Mouse (Mus musculus): ENCODE measurements at regions not wholly inside any gene's neighbourhood (a gene's known extent, or its start where the extent isn't known, plus 50 kb on each side); places are given as distances from the start of the nearest gene placed in this dataset.

DNA sequence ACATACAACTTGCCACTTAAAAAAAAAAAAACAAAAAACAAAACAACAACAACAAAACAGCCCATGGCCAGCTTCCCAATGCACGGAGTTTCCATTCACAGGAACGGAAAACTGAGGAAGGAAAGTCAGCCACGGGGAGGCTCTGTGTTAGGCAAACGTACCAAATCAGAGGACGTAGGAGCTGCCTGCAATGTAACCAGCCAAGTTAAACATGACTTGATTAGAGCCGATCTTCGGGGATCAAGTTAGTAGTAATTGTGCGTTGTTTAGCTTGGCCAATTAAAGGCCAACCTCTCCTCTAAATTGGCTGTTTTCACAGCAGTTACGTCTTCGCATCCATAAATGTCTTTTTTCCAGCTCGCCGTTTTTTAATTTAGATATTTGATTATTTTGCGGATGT is 190.7 kb downstream of the Cd83 start:
- no peak for DNase-seq

GRCm38 (mm10) chr13:43975801-43976200 is 191.2 kb downstream of the Cd83 start:
- DNase-seq = no peak

DNA sequence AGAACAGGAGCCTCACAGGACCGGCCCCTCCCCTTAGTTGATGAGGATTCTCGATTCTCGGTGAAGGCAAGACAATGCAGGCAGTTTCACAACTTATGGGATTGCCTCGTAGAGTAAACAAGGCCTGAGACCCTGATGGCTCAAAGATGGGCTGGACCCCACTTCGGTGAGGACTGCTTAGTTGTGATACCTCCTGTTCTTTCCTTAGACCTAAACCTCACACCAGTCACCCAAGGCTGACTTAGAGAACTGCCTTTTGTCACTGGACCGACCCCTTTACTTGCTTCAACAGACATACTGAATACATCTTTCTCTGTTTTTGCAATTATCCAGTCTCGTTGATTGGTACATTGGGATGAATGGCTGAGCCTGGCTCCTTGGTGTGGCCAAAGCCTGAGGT is 192.1 kb downstream of the Cd83 start:
- DNase-seq = no peak

DNA sequence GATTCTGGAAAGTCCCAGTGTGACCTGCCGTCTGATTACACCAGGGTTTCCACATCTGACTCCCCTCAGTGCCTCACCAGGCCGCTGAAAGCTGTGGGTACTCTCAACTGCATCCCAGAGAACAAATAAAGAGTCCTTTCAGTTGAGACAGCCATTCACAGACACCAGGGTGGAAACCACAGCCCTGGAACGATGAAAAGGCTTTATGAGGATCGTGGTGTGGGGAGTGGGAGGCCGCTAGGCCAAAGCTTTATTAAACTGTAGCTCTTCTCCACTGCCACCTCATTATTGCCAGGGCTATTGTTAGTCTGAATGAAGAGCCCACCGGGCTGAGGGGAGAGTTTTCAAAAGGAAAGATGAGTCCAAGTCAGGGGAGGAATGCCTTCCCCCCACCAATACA is 202.8 kb downstream of the Cd83 start:
- no peak for DNase-seq

DNA sequence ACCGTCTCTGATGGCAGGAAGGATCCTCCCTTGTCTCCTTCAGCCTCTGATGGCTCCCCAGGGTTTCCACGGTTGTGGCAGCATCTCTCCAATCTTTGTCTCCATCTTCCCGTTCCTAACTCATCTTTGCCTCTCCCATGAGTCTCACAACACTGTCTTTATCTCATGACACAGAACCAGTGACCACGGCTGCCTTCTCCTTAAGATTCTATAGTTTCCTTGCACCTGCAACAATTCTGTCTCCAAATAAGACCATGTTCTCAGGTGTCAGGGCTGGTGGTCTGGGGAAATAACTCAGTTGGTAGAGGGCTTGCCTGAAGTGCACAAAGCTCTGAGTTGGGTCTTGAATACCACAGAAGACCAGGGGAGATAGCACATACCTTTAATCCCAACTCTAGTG is 203.8 kb downstream of the Cd83 start:
- DNase-seq = no peak

DNA sequence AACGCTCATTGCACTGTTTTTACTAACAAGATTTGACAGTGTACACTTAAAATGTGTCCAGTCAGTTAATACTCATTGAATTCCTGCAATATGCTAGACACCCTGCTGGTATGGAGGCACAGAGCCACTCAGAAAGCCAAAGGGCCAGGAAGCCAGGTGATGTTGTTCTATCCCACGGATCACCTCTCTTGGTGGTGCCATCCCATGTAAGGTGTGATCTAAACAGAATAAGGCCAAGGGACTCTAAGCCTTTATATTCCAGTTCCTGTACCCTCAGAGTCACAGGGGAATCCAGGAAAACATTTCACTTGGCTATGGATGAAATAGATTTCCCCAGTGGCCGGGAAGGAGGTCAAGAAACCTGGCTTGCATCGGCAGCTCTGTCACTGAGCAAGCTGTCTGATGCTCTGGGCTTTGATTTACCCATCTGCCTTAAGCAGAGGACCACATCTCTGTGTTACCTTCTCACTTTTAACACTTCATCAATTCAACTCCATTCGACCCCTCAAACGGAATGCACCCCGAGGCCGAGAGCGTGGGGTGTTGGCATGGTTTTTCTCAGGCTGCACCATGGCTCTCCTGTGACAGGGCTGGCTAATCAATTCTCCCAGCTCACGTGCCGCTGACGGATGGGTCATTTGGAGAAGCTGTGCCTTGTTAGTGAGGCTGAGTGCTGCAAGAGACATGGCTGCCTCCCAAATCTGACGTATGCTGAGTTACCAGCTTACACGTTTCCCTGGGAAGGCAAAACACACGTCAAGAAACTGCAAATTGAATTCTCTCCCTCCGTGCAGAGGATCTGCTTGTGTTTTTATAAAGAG is 205.9 kb downstream of the Cd83 start:
- no peak for DNase-seq

DNA sequence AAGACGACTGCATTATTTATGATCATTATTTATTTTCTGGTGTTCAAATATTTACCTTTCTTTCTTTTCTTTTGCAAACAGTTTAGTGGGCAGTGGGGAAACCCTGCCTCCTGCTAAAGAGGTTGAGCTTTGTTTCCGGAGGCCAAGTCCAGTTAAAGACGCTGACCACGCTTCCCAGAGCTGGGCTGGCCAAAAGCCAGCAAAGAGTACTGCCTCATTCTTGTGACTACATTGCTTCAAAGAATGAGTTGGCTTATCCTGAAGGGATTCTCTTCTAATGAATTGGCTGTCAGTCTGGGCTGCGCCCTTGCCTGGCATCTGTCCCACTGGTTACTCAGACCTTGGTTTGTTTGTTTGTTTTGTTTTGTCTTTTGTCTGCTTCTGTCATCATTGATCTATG is 207.2 kb downstream of the Cd83 start:
- DNase-seq = no peak

- DNase-seq = no peak
Observed at GRCm38 (mm10) chr13:43992968-43993367, 208.4 kb downstream of the Cd83 start.

DNA sequence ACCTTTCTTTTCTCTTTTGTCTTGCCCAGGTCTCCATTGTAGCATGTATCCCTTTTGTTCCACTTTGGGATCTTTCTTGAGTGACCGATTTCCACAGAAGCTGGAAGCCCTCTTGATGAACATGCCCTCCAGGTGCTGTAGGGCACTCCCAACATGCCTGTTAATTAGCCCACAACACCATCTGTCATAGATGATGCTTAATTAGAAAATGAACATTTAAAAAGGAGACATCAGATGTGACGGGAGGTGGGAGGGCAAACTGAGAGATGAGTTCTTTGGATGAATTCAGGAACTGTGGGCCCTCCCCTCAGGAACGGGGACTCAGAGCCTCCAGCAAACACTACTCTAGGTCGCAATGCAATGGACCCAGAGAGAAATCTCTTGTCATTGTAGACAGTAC is 209.8 kb downstream of the Cd83 start:
- DNase-seq = no peak

DNA sequence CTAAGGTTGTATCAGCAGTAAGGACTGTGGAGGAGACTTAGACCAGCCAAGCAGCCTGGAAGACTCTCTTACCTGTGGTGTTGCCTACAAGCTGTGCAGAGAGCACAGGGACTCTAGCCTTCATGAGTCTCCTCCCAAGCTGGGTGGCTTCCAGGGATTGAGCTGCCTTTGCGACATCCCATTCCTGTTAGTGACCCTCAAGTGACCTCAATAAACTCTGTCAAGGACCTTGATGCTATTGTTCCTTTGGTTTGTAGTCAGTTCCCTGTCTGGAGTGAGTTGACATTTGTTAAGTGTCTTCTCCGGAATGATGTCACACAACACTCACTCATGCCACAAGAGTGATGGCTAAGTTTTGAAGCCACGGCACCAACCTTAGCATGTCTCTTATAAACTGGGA is 211.0 kb downstream of the Cd83 start:
- no peak for DNase-seq

DNA sequence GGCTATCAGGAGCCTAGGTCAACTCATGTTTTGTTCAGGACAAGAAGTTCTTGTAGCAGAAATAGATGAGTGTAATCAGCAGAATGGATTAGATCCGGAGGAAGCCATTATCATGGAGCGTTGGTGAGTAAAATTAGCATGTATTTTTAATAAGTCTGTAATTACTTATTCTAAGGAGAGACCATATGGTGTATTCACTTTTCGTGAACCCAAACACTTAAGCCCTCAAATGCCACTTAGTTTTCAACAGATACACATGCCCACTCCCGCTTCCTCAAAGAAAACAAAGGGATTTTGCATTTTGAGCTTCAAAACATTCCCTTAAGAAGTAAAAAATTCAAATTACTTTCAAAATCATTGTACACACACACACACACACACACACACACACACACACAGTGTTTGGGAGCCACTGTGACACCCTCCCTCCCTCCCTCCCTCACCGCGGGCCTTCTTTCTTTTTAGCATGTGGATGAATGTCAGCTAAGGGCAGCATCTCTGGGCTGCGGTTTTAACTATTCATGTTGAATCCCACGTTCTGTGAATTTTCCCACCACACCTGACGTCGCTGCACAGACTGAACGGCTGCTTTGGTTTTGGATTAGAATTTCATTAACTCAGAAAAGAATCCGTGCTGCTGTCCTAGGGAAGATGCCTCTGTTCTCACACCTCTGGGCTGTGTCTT is 217.4 kb downstream of the Cd83 start:
- no peak for DNase-seq

GRCm38 (mm10) chr13:44012868-44013267 is 228.3 kb downstream of the Cd83 start:
- DNase-seq = no peak

GRCm38 (mm10) chr13:44018489-44019303 is 234.1 kb downstream of the Cd83 start:
- DNase-seq = no peak

DNA sequence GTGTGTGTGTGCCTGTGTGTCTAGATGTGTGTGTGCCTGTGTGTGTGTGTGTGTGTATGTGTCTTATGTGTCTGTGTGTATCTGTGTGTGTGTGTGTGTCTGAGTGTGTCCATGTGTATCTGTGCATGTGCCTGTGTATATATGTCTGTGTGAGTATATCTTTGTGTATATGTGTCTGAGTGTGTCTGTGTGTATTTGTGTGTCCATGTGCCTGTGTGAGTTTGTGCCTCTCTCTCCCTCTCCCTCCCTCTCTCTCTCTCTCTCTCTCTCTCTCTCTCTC is 234.7 kb downstream of the Cd83 start:
- DNase-seq = no peak

GRCm38 (mm10) chr13:44020851-44021250 is 236.3 kb downstream of the Cd83 start:
- DNase-seq = no peak

- DNase-seq = no peak
Observed at GRCm38 (mm10) chr13:44022106-44022505, 237.5 kb downstream of the Cd83 start.

GRCm38 (mm10) chr13:44024612-44025011 is 240.0 kb downstream of the Cd83 start:
- DNase-seq = no peak

- DNase-seq = no peak
Observed at GRCm38 (mm10) chr13:44026321-44027255, 242.0 kb downstream of the Cd83 start.

GRCm38 (mm10) chr13:44028081-44028480 is 243.5 kb downstream of the Cd83 start:
- DNase-seq = no peak

DNA sequence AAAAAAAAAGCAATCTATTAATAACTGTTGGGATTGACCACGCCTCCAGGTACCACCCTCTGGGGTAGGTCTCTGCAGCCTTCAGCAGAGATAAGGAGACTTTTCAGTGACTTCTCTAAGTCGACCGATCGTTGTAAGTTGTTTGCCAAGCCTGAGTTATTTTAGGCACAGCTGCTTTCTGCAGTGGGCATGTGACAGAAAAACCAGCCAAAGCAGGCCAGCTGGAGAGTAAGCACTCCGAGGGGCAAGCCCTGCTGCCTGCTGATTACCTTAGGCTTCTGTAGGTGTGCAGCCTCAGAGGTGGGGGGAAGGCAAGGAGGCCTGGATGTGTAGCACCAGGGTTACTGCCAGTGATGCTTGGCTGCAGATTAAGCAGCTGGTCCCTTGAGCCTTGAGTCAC is 246.0 kb downstream of the Cd83 start:
- DNase-seq = no peak

GRCm38 (mm10) chr13:44037774-44038294 is 253.3 kb downstream of the Cd83 start:
- no peak for DNase-seq

- DNase-seq = no peak
Observed at GRCm38 (mm10) chr13:44038322-44038721, 253.7 kb downstream of the Cd83 start.

DNA sequence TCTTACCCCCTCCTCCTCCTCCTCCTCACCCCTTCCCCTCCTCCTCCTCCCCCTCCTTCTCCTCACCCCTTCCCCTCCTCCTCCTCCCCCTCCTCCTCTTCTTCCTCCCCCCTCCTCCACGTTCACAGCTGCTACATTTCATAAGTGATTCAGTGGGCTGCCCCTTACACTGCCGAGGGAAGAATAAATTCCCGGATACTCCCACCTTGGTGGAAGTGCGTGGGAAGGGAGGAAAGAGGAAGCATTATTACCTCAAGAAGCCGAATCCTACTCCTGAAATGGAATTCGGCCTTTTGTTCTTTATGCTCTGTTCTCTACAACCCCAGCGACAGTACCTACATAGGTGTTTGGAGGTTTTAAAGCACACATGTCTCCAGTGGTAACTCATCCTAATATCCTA is 256.1 kb downstream of the Cd83 start:
- DNase-seq = no peak
